Mouse (Mus musculus) urinary bladder, postnatal 25 days (tissue): ENCODE results near the gene Tgfbr3.

Experiments
- DNase-seq: peaks from one replicate; pipeline ENCODE4 v3.0.0; 2022; ENCODE audit warnings: low spot score

Gene Tgfbr3

GRCm38 (mm10) chr5:107169796-107170195, 119.6 kb downstream of the Tgfbr3 start:
- DNase-seq = no peak

GRCm38 (mm10) chr5:107167872-107168300, 121.5 kb downstream of the Tgfbr3 start:
- DNase-seq = peak; percentile 52

- no peak for DNase-seq
These were observed 122.1 kb downstream of the Tgfbr3 start for GRCm38 (mm10) chr5:107167373-107167772.

- no peak for DNase-seq
These were observed 122.6 kb downstream of the Tgfbr3 start for GRCm38 (mm10) chr5:107166659-107167370.

- DNase-seq = no peak
These were observed 123.7 kb downstream of the Tgfbr3 start for GRCm38 (mm10) chr5:107165734-107166133.

- DNase-seq = no peak
These were observed 124.2 kb downstream of the Tgfbr3 start for GRCm38 (mm10) chr5:107165271-107165670.

- no peak for DNase-seq
These were observed 124.6 kb downstream of the Tgfbr3 start for GRCm38 (mm10) chr5:107164856-107165255.

GRCm38 (mm10) chr5:107164146-107164545, 125.3 kb downstream of the Tgfbr3 start:
- no peak for DNase-seq

- DNase-seq = no peak
These were observed 126.1 kb downstream of the Tgfbr3 start for GRCm38 (mm10) chr5:107163336-107163735.

GRCm38 (mm10) chr5:107162812-107163211, 126.6 kb downstream of the Tgfbr3 start:
- no peak for DNase-seq

- no peak for DNase-seq
These were observed 127.1 kb downstream of the Tgfbr3 start for GRCm38 (mm10) chr5:107162319-107162718.

- DNase-seq = no peak
These were observed 129.2 kb downstream of the Tgfbr3 start for GRCm38 (mm10) chr5:107159914-107160890.

- no peak for DNase-seq
These were observed 130.8 kb downstream of the Tgfbr3 start for GRCm38 (mm10) chr5:107158531-107159178.

- peak; percentile 31 for DNase-seq
These were observed 132.0 kb downstream of the Tgfbr3 start for GRCm38 (mm10) chr5:107157384-107157783.

GRCm38 (mm10) chr5:107156096-107156495, 133.3 kb downstream of the Tgfbr3 start:
- no peak for DNase-seq

- no peak for DNase-seq
These were observed 136.4 kb downstream of the Tgfbr3 start for GRCm38 (mm10) chr5:107152989-107153388.

GRCm38 (mm10) chr5:107151320-107151719, 138.1 kb downstream of the Tgfbr3 start:
- DNase-seq = no peak

- DNase-seq = no peak
These were observed 138.7 kb downstream of the Tgfbr3 start for GRCm38 (mm10) chr5:107150555-107151312.

- no peak for DNase-seq
These were observed 141.3 kb downstream of the Tgfbr3 start for GRCm38 (mm10) chr5:107147951-107148766.

GRCm38 (mm10) chr5:107147413-107147812, 142.0 kb downstream of the Tgfbr3 start:
- no peak for DNase-seq
